Mouse (Mus musculus) right cerebral cortex, adult 2 months (tissue): ENCODE measurements at regions not wholly inside any gene's neighbourhood (a gene's known extent, or its start where the extent isn't known, plus 50 kb on each side); places are given as distances from the start of the nearest gene placed in this dataset.

Source experiments
- DNase-seq, 2 experiments: peaks; one replicate each; pipeline ENCODE4 v3.0.0; 2021 to 2022; ENCODE audit warnings: low spot score in 2 of 2

- peak in 1 of 2 experiments; percentile 3 for DNase-seq
Observed at GRCm38 (mm10) chr5:57102897-57103296, 614.9 kb upstream of the Pcdh7 start.

- no peak for DNase-seq
Observed at GRCm38 (mm10) chr5:57128478-57128877, 589.3 kb upstream of the Pcdh7 start.
